Mouse (Mus musculus) gastrocnemius, adult 18-20 months (tissue): ENCODE results near the gene Rps6kc1. TPM values are rescaled to one million over a fixed set of nuclear protein-coding genes. Genes with fewer than 3 reads are reported as not detected.
A peak's percentile ranks its signal among the peaks of the same experiment; 100 is the strongest.

Experiments used
- DNase-seq: peaks from one replicate; pipeline ENCODE4 v3.0.0; 2021; ENCODE audit warnings: low spot score
- total RNA-seq, 2 experiments: library from RNA; stranded (reverse); gene quantifications; 2 replicates each; pipeline ENCODE4 v1.2.3; 2021

Gene Rps6kc1
- total RNA-seq, 2 experiments from 2014 or later: 18.2 to 18.7 TPM

GRCm38 (mm10) chr1:190834201-190834907, 77.2 kb downstream of the Rps6kc1 start:
- DNase-seq: no peak

- DNase-seq: no peak
Measured at GRCm38 (mm10) chr1:190832965-190833630, 78.5 kb downstream of the Rps6kc1 start.

GRCm38 (mm10) chr1:190831839-190832497, 79.6 kb downstream of the Rps6kc1 start:
- DNase-seq: peak; percentile 48

GRCm38 (mm10) chr1:190826486-190827034, 85.0 kb downstream of the Rps6kc1 start:
- no peak for DNase-seq

GRCm38 (mm10) chr1:190823745-190824144, 87.8 kb downstream of the Rps6kc1 start:
- DNase-seq: no peak

GRCm38 (mm10) chr1:190816141-190816540, 95.4 kb downstream of the Rps6kc1 start:
- DNase-seq: no peak

GRCm38 (mm10) chr1:190810408-190810807, 101.2 kb downstream of the Rps6kc1 start:
- DNase-seq: no peak

- no peak for DNase-seq
Measured at GRCm38 (mm10) chr1:190808766-190809221, 102.8 kb downstream of the Rps6kc1 start.

GRCm38 (mm10) chr1:190806817-190807216, 104.8 kb downstream of the Rps6kc1 start:
- no peak for DNase-seq

GRCm38 (mm10) chr1:190798668-190799067, 112.9 kb downstream of the Rps6kc1 start:
- no peak for DNase-seq

GRCm38 (mm10) chr1:190797483-190798058, 114.0 kb downstream of the Rps6kc1 start:
- DNase-seq: no peak

GRCm38 (mm10) chr1:190796745-190797482, 114.7 kb downstream of the Rps6kc1 start:
- peak; percentile 7 for DNase-seq

GRCm38 (mm10) chr1:190791638-190792037, 119.9 kb downstream of the Rps6kc1 start:
- DNase-seq: no peak

GRCm38 (mm10) chr1:190790720-190791119, 120.8 kb downstream of the Rps6kc1 start:
- DNase-seq: no peak

- DNase-seq: no peak
Measured at GRCm38 (mm10) chr1:190777660-190778059, 133.9 kb downstream of the Rps6kc1 start.

GRCm38 (mm10) chr1:190776260-190776659, 135.3 kb downstream of the Rps6kc1 start:
- no peak for DNase-seq

GRCm38 (mm10) chr1:190772088-190772885, 139.3 kb downstream of the Rps6kc1 start:
- no peak for DNase-seq

- DNase-seq: no peak
Measured at GRCm38 (mm10) chr1:190769748-190770147, 141.8 kb downstream of the Rps6kc1 start.

GRCm38 (mm10) chr1:190768307-190768706, 143.3 kb downstream of the Rps6kc1 start:
- no peak for DNase-seq

- DNase-seq: no peak
Measured at GRCm38 (mm10) chr1:190767621-190768020, 143.9 kb downstream of the Rps6kc1 start.
